Mouse (Mus musculus) megakaryocyte-erythroid progenitor cell, adult 5-6 weeks (primary cell): ENCODE data around the gene Slc25a5. TPM values are rescaled to one million over a fixed set of nuclear protein-coding genes. Genes with fewer than 3 reads are reported as not detected.
A peak's percentile ranks its signal among the peaks of the same experiment; 100 is the strongest.

ENCODE experiments used
- ATAC-seq: replicated peaks from 2 replicates; pipeline ENCODE4 v1.8.0; 2016; ENCODE audit warnings: mild to moderate bottlenecking, inconsistent platforms; ENCODE audit not compliant: severe bottlenecking, poor library complexity, low FRiP score, low TSS enrichment
- total RNA-seq, 2 experiments: library from RNA; stranded (forward) in 1 of 2; stranded (reverse) in 1 of 2; fragments of 200-1000, 215-1000 nt in 1 of 2; fragments of >200 nt in 1 of 2; fragmentation: Nextera tagmentation in 1 of 2; gene quantifications; 2 replicates each; pipeline ENCODE4 v1.2.3; 2014 to 2017

Gene Slc25a5
- total RNA-seq, 2 experiments from 2014 or later: 809 to 1,001 TPM

- 0 out of 2 replicates have a peak, but pooled peaks have one; percentile 50 for ATAC-seq
These were observed 34.8 kb downstream of the Slc25a5 start for GRCm38 (mm10) chrX:36830271-36830670.

GRCm38 (mm10) chrX:36831632-36832031, 36.2 kb downstream of the Slc25a5 start:
- no peak for ATAC-seq

DNA sequence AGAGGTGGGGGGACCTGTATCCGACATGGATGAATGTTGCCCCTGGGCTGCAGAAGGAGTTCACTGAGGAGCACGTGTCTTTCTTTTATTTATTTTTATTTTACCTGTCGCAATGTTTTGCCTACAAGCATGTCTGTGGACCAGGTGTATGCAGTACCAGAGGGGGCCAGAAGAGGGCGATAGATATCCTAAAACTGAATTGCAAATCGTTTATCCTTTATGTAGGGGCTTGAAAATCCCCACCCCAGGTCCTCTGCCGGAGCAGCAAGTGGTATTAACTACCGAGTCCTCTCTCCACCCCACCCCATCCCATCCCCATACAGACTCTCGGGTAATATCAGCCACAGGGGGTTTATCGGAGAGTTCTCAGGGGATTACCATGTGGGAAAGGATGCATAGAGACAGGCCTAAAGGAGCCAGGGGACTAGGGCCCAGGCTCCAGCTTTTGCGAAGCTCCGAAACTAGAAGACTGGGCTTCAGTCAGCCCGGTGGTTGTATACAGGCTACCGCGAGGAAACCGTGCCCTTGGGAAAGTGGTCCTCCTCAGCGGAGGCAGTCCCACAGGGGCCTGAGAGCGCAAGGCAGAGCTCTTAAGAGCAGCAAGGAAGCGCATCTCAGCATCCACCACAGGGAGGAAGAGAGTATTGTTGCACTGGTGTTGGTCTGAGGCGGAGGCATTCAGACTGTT, 38.1 kb downstream of the Slc25a5 start:
- peak; percentile 52; the same call in 1 of the 2 replicates for ATAC-seq

GRCm38 (mm10) chrX:36837069-36837676, 41.7 kb downstream of the Slc25a5 start:
- no peak for ATAC-seq

GRCm38 (mm10) chrX:36839391-36839790, 43.9 kb downstream of the Slc25a5 start:
- ATAC-seq: no peak

- ATAC-seq: no peak
These were observed 46.2 kb downstream of the Slc25a5 start for GRCm38 (mm10) chrX:36841698-36842097.

DNA sequence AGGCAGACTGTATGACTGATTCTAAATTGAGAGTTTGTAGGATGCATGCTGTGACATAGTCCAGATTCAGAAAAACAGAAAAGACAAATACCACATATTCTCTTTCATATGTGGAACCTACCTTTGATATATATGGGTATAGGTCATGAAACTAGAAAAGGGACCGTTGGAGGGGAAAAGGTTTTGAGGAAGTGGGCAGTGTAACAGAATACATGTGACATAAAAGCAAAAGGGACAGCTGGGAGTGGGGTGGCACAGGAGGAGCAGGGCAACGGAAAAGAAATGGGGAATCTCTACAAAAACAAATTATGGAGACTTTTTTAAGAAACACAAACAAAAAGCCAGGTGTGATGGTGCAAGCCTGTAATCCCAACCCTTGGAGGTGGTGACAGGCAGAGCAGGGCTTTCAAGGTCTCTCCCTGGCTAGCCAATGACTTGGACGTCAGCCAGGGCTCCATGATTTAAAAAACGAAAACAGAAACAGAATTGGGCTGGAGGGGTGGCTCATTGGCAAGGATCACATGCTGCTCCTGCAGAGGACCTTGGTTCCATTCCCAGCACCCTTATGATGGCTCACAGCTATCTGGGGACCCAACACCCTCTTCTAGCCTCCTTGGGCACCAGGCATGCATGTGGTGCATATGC, 48.0 kb downstream of the Slc25a5 start:
- ATAC-seq: no peak

GRCm38 (mm10) chrX:36847152-36847551, 51.7 kb downstream of the Slc25a5 start:
- no peak for ATAC-seq

Other genes with a start within 250 kb of the Slc25a5 start
- gene Pgrmc1, start 197.4 kb upstream of the Slc25a5 start, total RNA-seq (2014; fragmentation: Nextera tagmentation): 74.8 and 75.4 TPM in 2 replicates
- gene Pgrmc1, start 197.4 kb upstream of the Slc25a5 start, total RNA-seq (2017): 80.5 and 109 TPM in 2 replicates
- gene Akap17b, start 150.3 kb upstream of the Slc25a5 start, total RNA-seq (2014; fragmentation: Nextera tagmentation): 2.1 and 2.6 TPM in 2 replicates
- gene Akap17b, start 150.3 kb upstream of the Slc25a5 start, total RNA-seq (2017): 6.8 and 11.8 TPM in 2 replicates
- not detected in 2 replicates for gene Slc25a43, start 52.0 kb upstream of the Slc25a5 start, total RNA-seq (2014; fragmentation: Nextera tagmentation)
- gene Slc25a43, start 52.0 kb upstream of the Slc25a5 start, total RNA-seq (2017): not detected in 2 replicates
- gene Ube2a, start 78.2 kb downstream of the Slc25a5 start, total RNA-seq (2014; fragmentation: Nextera tagmentation): 65.0 and 68.2 TPM in 2 replicates
- 7.4 and 19.6 TPM in 2 replicates for gene Ube2a, start 78.2 kb downstream of the Slc25a5 start, total RNA-seq (2017)
- gene C330007P06Rik, start 78.5 kb downstream of the Slc25a5 start, total RNA-seq (2014; fragmentation: Nextera tagmentation): 33.9 and 37.3 TPM in 2 replicates
- gene C330007P06Rik, start 78.5 kb downstream of the Slc25a5 start, total RNA-seq (2017): 63.0 and 67.4 TPM in 2 replicates
- gene Nkrf, start 107.2 kb downstream of the Slc25a5 start, total RNA-seq (2014; fragmentation: Nextera tagmentation): 21.2 and 28.6 TPM in 2 replicates
- 16.0 and 16.4 TPM in 2 replicates for gene Nkrf, start 107.2 kb downstream of the Slc25a5 start, total RNA-seq (2017)
- 15.5 TPM in 2 replicates for gene Sept6, start 196.1 kb downstream of the Slc25a5 start, total RNA-seq (2014; fragmentation: Nextera tagmentation)
- 19.9 and 27.3 TPM in 2 replicates for gene Sept6, start 196.1 kb downstream of the Slc25a5 start, total RNA-seq (2017)